Mouse (Mus musculus) liver, embryonic 14.5 days (tissue): ENCODE data around the gene Gfer. TPM values are rescaled to one million over a fixed set of nuclear protein-coding genes. Genes with fewer than 3 reads are reported as not detected.
"Not testable (repeated sequence)": the region's sequence is repeated elsewhere in the genome, so short reads cannot be mapped to it uniquely, and the experiment has no call there.

Source experiments
- ATAC-seq: fragments of 200-750 bp; cut with Nextera tagmentation; 2 replicates; pipeline ENCODE4 v1.8.0; 2017; ENCODE audit warnings: moderate number of reproducible peaks, mild to moderate bottlenecking, moderate library complexity; ENCODE audit not compliant: insufficient read depth
- DNase-seq, 3 experiments: peaks; one replicate each; pipeline ENCODE4 v3.0.0-alpha.2; 2012 to 2013; ENCODE audit warnings: low read depth in 3 of 3, low spot score in 3 of 3
- H3K27ac ChIP-seq: fragments of 300-500 bp; sonication (generic); 2 replicates; pipeline ENCODE4 v1.5.1; 2014; ENCODE audit warnings: moderate library complexity, mild to moderate bottlenecking, control low read depth, inconsistent platforms
- H3K27me3 ChIP-seq: fragments of 300-500 bp; sonication (generic); 2 replicates; pipeline ENCODE4 v1.6.1; 2014; ENCODE audit warnings: mild to moderate bottlenecking, low read length, moderate library complexity; ENCODE audit not compliant: control insufficient read depth, insufficient read depth
- H3K36me3 ChIP-seq: fragments of 300-500 bp; sonication (generic); replicated peaks from 2 replicates; pipeline ENCODE4 v1.6.1; 2014; ENCODE audit warnings: low read depth; ENCODE audit not compliant: control insufficient read depth, insufficient read depth
- H3K4me1 ChIP-seq, 2 experiments: fragments of 200-500 bp in 1 of 2; fragments of 300-500 bp in 1 of 2; sonication (generic) in 1 of 2; replicated peaks; 2 replicates each; pipeline ENCODE4 v1.6.1; 2012 to 2014; ENCODE audit warnings: antibody characterized with exemption in 1 of 2, inconsistent platforms in 1 of 2, low read length in 1 of 2; ENCODE audit not compliant: control insufficient read depth in 2 of 2, insufficient read depth in 2 of 2
- H3K4me2 ChIP-seq: fragments of 300-500 bp; sonication (generic); 2 replicates; pipeline ENCODE4 v1.6.1; 2014; ENCODE audit warnings: low read depth, mild to moderate bottlenecking, control low read depth, moderate library complexity
- H3K4me3 ChIP-seq, 2 experiments: fragments of 200-500 bp in 1 of 2; fragments of 300-500 bp in 1 of 2; sonication (generic) in 1 of 2; 2 replicates each; pipeline ENCODE4 v1.5.1; 2012 to 2014; ENCODE audit warnings: low read depth in 2 of 2, low read length in 2 of 2, mild to moderate bottlenecking in 2 of 2, control low read depth in 1 of 2, inconsistent platforms in 1 of 2, moderate library complexity in 1 of 2; ENCODE audit not compliant: insufficient read depth in 1 of 2
- H3K9ac ChIP-seq: fragments of 300-500 bp; sonication (generic); replicated peaks from 2 replicates; pipeline ENCODE4 v1.6.1; 2014; ENCODE audit warnings: mild to moderate bottlenecking, control low read depth, moderate library complexity
- H3K9me3 ChIP-seq: fragments of 300-500 bp; sonication (generic); 2 replicates; pipeline ENCODE4 v1.6.1; 2016; ENCODE audit warnings: low read length, mixed read lengths; ENCODE audit not compliant: control insufficient read depth
- CTCF ChIP-seq: IDR thresholded peaks from 2 replicates; pipeline ENCODE4 v1.5.1; 2016; ENCODE audit warnings: antibody characterized with exemption, low read depth, control low read depth
- EP300 ChIP-seq: IDR thresholded peaks from 2 replicates; pipeline ENCODE4 v1.6.1; 2016; ENCODE audit warnings: antibody characterized with exemption, low read depth
- WGBS: fragments of 180-500 bp; shearing (Covaris S2); extraction: QIAGEN DNeasy Blood & Tissue Kit; methylation state at CpG from one replicate; pipeline ENCODE4 v1.1.7; 2014; ENCODE audit not compliant: insufficient replicate concordance; 5-methylcytosine and 5-hydroxymethylcytosine counted together
- polyA plus RNA-seq, 2 experiments: library from polyadenylated mRNA; depleted of rRNA in 1 of 2; stranded (reverse) in 1 of 2; unstranded in 1 of 2; fragments of >200 nt; fragmentation: Nextera tagmentation in 1 of 2; extraction: Ambion mirVana in 1 of 2; gene quantifications; 2 replicates each; pipeline versions ENCODE4 v1.2.1 to v1.2.3; 2012 to 2014

Gfer gene
- polyA plus RNA-seq, 2 experiments = 19.5 to 32.3 TPM

DNA sequence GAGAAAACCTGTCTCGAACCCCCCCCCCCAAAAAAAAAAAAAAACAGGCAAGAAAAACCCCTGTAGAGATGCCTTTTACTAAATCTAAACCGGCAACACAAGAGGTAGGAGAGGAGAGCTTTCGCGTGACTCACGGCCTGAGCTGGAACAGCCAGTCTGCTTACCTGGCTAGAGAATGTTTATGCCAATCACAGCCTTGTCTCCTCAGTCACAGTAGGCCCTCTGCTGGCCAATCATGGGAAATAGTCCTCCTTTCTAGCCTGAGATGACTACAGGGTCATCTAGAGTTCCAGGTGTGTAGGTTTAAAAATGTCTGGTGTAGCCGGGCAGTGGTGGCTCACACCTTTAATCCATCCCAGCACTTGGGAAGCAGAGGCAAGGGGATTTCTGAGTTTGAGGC, 28.5 kb downstream of the Gfer start:
- Histone ChIP-seq H3K4me1 (peaks cover 21 to 27% of the 10 kb centered on the region in 2 experiments), H3K27me3 (no peaks in the 10 kb centered on the region), H3K4me2 (no peak overlapping the region), H3K9me3 (no peaks in the 10 kb centered on the region), H3K27ac (no peak overlapping the region), H3K9ac (no peak overlapping the region), H3K36me3 (no peaks in the 10 kb centered on the region), H3K4me3 (no peak overlapping the region)
- TF ChIP-seq CTCF (peak; percentile 79), EP300 (no peak)
- 15% methylated on average over 5 of the region's 6 CpGs for WGBS
- ATAC-seq (no peak), DNase-seq (peak in 2 of 3 experiments; percentile 50 to 51)

DNA sequence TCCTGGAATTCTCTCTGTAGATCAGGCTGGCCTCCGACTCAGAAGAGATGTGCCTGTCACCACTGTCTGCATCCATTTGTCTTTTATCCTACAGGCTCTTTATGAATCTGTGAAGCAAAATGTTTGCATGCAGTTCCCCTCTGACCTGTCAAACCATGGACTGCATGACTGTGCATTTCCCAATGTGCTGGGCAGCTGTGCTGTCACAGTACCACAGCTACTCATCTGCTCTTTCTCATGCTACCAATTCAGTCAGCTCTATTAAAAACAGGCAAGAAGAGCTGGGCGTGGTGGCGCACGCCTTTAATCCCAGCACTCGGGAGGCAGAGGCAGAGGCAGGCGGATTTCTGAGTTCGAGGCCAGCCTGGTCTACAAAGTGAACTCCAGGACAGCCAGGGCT, 28.9 kb downstream of the Gfer start:
- H3K9me3 ChIP-seq, H3K4me3 ChIP-seq, H3K27ac ChIP-seq, H3K36me3 ChIP-seq, H3K9ac ChIP-seq, H3K27me3 ChIP-seq, ATAC-seq, DNase-seq, H3K4me2 ChIP-seq: not testable (repeated sequence)
- H3K4me1 ChIP-seq = peaks cover 21 to 23% of the 10 kb centered on the region in 2 experiments
- 66% methylated on average over 7 of the region's 7 CpGs for WGBS

DNA sequence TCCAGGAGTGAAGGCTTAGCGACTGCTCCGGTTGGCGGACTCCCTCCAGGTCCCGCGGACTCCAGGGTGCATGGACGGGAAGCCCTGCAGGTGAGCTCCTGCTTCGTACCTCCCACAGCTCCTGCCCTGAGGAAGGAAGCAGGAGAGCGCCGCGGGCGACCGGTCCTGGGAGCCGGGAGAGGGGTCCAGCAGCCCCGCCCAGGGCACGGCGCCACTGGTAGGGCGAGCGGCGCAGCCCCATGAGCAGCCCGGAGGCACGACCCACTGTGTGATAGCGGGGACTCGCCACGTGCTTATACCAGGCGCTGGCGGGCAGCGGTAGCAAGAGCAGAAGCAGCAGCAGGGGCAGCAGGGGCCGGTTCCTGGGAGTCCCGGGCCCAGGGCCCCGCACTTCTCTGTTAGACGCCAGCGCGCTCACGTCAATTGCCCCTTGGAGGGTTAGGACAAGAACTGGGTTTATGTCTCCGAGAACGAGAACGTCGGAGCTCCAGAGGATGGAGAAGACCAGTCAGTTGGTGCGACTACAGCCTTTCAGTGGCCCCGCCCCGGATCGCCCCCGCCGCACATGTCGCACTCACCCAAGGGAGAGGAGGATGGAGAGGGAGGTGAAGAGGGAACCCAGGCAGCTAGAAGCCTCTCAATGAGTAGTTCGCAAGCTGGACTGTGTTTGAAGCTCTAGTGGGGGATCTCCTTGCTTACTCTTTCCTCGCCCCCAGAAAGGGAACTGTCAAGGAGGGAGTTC, 37.8 kb downstream of the Gfer start, which contains the start of gene Npw:
Npw (minus strand) TSS at position 441 of the 742 bp plus-strand sequence.
- 2% methylated on average over 47 of the region's 47 CpGs for WGBS
- TF ChIP-seq EP300 (no peak), CTCF (no peak)
- H3K4me1 ChIP-seq = no peaks in the 10 kb centered on the region
- H3K27ac ChIP-seq = no peak within 1 kb of the TSS
- ATAC-seq = peak; percentile 41; the same call in 1 of the 2 replicates
- no peaks in the 10 kb centered on the region for H3K36me3 ChIP-seq
- H3K4me2 ChIP-seq = peak within 1 kb of the TSS; percentile 60
- peaks cover 30% of the 10 kb centered on the region for H3K27me3 ChIP-seq
- H3K9me3 ChIP-seq = no peaks in the 10 kb centered on the region
- DNase-seq = no peak
- no peak within 1 kb of the TSS for H3K9ac ChIP-seq
- peak within 1 kb of the TSS in 1 of 2 experiments; percentile 17; a peak in 2 of 4 replicates for H3K4me3 ChIP-seq

DNA sequence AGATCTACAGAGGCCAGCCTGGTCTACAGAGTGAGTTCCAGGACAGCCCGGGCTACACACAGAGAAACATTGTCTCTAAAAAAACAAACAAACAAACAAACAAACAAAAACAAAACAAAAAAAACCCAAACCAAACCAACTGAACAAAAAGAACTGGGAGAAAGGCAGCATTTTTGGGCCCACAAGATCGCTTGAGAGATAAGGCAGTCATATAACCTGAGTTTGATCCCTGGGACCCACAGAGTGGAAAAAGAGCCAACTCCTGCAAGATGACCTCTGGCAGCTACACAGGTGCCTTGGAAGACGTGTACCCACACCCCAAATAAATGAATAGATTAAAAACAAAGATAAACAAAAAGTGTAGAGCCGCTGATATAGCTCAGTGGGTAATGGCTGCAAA, 41.0 kb downstream of the Gfer start:
- DNase-seq (no peak), ATAC-seq (no peak)
- 64% methylated on average over 4 of the region's 4 CpGs for WGBS
- peaks cover 48% of the 10 kb centered on the region for H3K27me3 ChIP-seq
- H3K4me3 ChIP-seq = no peak overlapping the region
- H3K4me2 ChIP-seq = no peak overlapping the region
- H3K4me1 ChIP-seq = peaks cover 0 to 4% of the 10 kb centered on the region in 2 experiments; a peak in 1 of 4 replicates
- TF ChIP-seq CTCF = no peak
- H3K27ac ChIP-seq = no peak overlapping the region
- H3K36me3 ChIP-seq = no peaks in the 10 kb centered on the region
- no peaks in the 10 kb centered on the region for H3K9me3 ChIP-seq
- no peak overlapping the region for H3K9ac ChIP-seq

DNA sequence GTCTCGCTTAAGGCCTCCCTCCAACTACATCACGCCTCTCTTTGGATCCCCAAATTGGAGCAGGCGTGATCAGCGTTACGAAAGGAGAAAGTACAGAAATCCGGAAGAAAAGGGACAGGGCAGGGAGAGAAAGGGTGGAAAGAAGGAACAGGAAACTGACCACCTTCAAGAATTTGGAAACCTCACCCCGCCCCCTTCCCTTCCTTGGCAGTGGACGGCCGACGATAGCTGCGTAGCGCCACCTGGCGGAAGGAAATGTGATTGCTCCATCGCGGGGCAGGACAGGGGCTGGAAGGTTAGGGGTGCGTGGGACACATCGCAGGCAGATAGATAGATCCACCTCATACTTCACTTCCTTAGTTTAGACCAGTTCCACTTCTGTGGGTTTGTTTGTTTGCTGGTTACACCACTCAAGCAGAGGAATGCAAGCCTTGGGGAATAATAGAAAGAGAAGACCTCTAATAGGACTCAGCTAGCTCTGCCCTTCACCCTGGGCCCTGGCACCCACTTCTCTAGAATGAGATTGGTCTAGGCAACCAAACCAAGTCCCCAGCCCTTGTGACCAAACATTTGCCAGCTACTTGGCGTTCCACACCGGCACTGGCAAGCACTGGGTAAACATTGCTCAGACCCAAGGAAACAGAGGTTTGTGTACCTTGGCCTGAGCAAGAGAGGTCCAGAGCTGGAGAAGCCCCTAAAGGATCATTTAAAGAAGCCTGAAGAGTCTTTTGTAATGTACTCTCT, 41.8 kb downstream of the Gfer start:
- H3K27me3 ChIP-seq = peaks cover 50% of the 10 kb centered on the region
- 4% methylated on average over 19 of the region's 19 CpGs for WGBS
- H3K27ac ChIP-seq = no peak overlapping the region

More for the DNA sequence above, 41.8 kb downstream of the Gfer start:
- DNase-seq = peak in 1 of 3 experiments; percentile 57
- peaks cover 0 to 4% of the 10 kb centered on the region in 2 experiments; a peak in 1 of 4 replicates for H3K4me1 ChIP-seq
- peak overlapping the region in 1 of 2 experiments; percentile 28; a peak in 1 of 4 replicates for H3K4me3 ChIP-seq
- no peaks in the 10 kb centered on the region for H3K36me3 ChIP-seq
- peak overlapping the region; percentile 36 for H3K4me2 ChIP-seq
- H3K9me3 ChIP-seq = no peaks in the 10 kb centered on the region
- H3K9ac ChIP-seq = no peak overlapping the region
- TF ChIP-seq EP300 (no peak), CTCF (peak; percentile 99)
- peak; percentile 50; the same call in 1 of the 2 replicates for ATAC-seq
